Mouse (Mus musculus) neural tube, embryonic 11.5 days (tissue): ENCODE measurements around the gene Bola1. TPM values are rescaled to one million over a fixed set of nuclear protein-coding genes. Genes with fewer than 3 reads are reported as not detected.

Experiments used
- microRNA-seq: library from miRNA; unstranded; fragments of <30 nt; microRNA quantifications from one replicate; pipeline ENCODE4, GENCODE M21; 2016
- polyA plus RNA-seq: library from polyadenylated mRNA; unstranded; fragments of >200 nt; fragmentation: Nextera tagmentation; extraction: Ambion mirVana; gene quantifications from 2 replicates; pipeline ENCODE4 v1.2.1, GENCODE M21; 2014

The Bola1 gene
- polyA plus RNA-seq, 1 experiment from 2014 or later: 70.4 TPM

Small RNA genes within 50 kb of the gene (microRNA-seq; reads per million reads assigned to microRNA genes)
- gene Gm44492 (not detected), gene Gm47311 (not detected), gene Gm47313 (not detected)

Other genes with a start within 250 kb of the Bola1 start
- gene Plekho1, start 223.7 kb downstream of the Bola1 start, polyA plus RNA-seq: 72.8 and 79.5 TPM in 2 replicates
- gene Vps45, start 161.2 kb downstream of the Bola1 start, polyA plus RNA-seq: 31.0 and 32.2 TPM in 2 replicates
- 9.0 and 11.4 TPM in 2 replicates for gene Otud7b, start 115.2 kb downstream of the Bola1 start, polyA plus RNA-seq
- 7.1 and 11.7 TPM in 2 replicates for gene Mtmr11, start 57.7 kb downstream of the Bola1 start, polyA plus RNA-seq
- gene Sf3b4, start 47.4 kb downstream of the Bola1 start, polyA plus RNA-seq: 233 TPM in 2 replicates
- gene Sv2a, start 38.6 kb downstream of the Bola1 start, polyA plus RNA-seq: 14.1 and 14.5 TPM in 2 replicates
- 2.4 TPM in 1 of 2 replicates, not detected in the other for gene Hist2h2ab, start 156 bp upstream of the Bola1 start, polyA plus RNA-seq
- gene Hist2h2ac, start 1.2 kb upstream of the Bola1 start, polyA plus RNA-seq: 7.8 and 12.7 TPM in 2 replicates
- gene Hist2h2be, start 1.4 kb upstream of the Bola1 start, polyA plus RNA-seq: 6.8 and 8.6 TPM in 2 replicates
- gene Hist2h3c2, start 19.4 kb upstream of the Bola1 start, polyA plus RNA-seq: 5.8 and 6.7 TPM in 2 replicates
- gene Hist2h2aa2, start 20.6 kb upstream of the Bola1 start, polyA plus RNA-seq: 24.5 and 46.0 TPM in 2 replicates
- gene Hist2h2aa1, start 25.8 kb upstream of the Bola1 start, polyA plus RNA-seq: 11.4 and 24.5 TPM in 2 replicates
- 0.42 TPM in 1 of 2 replicates, not detected in the other for gene Hist2h3c1, start 27.0 kb upstream of the Bola1 start, polyA plus RNA-seq
- 5.8 and 5.9 TPM in 2 replicates for gene Hist2h4, start 43.6 kb upstream of the Bola1 start, polyA plus RNA-seq
- 55.7 and 56.1 TPM in 2 replicates for gene Hist2h3b, start 48.9 kb upstream of the Bola1 start, polyA plus RNA-seq
- 17.3 and 22.2 TPM in 2 replicates for gene Hist2h2bb, start 50.0 kb upstream of the Bola1 start, polyA plus RNA-seq
- 0.80 and 2.5 TPM in 2 replicates for gene Fcgr1, start 74.3 kb upstream of the Bola1 start, polyA plus RNA-seq
- gene BC107364, start 232.6 kb upstream of the Bola1 start, polyA plus RNA-seq: not detected in 2 replicates